Mouse (Mus musculus) spleen, postnatal 4 days (tissue): ENCODE measurements around the gene Thada.
"Not testable (repeated sequence)": the region's sequence is repeated elsewhere in the genome, so short reads cannot be mapped to it uniquely, and the experiment has no call there.

ENCODE experiments used
- DNase-seq, 2 experiments: peaks; one replicate each; pipeline ENCODE4 v3.0.0; 2022; ENCODE audit warnings: low spot score in 2 of 2

The Thada gene

DNA sequence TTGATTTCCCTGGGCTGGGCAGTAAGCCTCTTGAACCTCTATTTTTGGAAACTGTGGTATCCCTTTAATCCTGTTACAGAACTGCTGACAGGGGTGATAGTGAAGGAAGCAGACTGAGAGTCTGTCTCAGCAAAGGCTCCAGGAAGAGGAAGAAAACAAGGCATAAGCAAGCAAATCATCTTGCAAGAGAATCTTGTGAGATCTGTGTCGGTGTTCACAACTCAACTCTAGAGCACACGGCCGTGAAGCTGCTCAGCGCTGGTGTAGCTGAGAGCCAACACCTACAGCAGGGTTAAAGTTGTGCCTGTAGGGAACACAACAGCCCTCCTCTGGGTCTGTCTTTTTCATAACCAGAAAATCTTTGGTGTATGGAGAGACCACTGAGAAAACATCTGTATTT is 172.8 kb downstream of the Thada start:
- DNase-seq: no peak

DNA sequence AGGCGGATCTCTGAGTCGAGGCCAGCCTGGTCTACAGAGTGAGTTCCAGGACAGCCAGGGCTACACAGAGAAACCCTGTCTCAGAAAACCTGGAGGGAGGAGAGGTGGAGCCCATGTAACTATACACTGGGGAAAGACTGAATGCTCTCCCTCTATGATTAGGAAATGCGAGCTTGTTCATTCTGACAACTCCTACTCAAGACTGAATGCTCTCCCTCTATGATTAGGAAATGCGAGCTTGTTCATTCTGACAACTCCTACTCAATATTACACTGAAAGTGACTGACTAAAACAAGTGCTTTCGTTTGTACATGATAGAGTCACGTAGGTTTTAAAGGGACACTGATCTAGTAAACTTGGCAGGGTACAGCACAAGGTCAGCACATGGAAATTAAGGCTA is 174.8 kb downstream of the Thada start:
- DNase-seq: not testable (repeated sequence)

GRCm38 (mm10) chr17:84287675-84288420 is 178.2 kb downstream of the Thada start:
- no peak for DNase-seq

DNA sequence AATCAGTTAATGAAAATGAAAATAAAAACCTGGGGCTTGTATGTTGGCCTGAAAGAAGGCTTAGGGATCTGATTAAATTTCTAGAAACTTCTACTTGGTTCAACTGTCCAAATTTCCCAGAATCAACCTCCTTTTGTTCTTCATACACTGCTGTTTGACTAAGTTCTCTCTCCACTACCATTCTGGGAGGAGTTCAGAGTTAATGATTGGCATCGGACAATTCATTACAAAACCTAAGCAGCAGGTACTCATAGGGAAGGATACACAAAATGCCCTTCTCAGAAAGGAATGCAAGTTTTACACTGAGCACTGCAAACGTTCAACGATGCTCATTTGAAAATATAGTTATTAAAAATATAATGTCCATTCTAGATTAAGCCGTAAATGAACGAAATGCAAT is 179.5 kb downstream of the Thada start:
- DNase-seq: no peak

DNA sequence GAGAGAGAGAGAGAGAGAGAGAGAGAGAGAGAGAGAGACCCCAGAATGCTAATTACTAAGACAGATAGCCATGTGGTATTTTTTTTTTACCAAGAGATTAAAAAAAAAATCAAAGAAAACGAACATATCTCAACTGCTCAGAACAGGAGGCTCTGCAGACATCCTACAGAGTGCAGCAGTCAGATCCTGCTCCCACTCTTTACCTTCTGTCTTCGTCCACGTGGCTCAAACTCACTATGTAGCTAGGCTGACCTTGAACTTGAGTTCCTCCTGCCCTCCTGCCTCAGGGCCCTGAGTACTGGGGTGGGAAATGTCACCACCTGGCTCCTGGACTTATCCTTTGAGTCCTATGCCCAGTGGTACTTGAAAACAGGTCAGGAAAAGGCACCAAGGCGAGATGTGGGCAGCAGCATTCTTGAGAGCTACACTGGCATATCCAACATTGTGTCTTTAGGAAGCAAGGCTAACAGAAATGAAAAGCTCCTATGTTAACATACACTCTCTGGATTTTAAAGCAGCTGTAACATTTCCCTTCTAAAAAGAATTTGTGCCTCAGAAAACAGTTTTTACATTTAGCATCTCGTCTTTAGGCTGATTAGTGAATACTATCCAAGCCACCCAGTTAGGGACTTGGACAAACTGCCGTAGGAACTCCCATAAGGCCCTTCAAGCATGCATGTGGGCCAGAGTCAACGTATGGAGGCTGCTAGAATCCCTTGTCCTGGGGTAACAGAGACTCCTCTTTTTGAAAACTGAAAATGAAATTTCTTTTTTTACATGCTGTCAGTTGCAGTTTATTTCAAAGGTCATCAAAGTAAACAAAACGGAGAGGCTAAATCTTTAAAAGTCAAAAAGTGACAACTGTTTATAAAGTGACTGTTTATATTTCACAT is 183.4 kb downstream of the Thada start:
- DNase-seq: no peak

- no peak for DNase-seq
Observed at GRCm38 (mm10) chr17:84279001-84279400, 187.0 kb downstream of the Thada start.

DNA sequence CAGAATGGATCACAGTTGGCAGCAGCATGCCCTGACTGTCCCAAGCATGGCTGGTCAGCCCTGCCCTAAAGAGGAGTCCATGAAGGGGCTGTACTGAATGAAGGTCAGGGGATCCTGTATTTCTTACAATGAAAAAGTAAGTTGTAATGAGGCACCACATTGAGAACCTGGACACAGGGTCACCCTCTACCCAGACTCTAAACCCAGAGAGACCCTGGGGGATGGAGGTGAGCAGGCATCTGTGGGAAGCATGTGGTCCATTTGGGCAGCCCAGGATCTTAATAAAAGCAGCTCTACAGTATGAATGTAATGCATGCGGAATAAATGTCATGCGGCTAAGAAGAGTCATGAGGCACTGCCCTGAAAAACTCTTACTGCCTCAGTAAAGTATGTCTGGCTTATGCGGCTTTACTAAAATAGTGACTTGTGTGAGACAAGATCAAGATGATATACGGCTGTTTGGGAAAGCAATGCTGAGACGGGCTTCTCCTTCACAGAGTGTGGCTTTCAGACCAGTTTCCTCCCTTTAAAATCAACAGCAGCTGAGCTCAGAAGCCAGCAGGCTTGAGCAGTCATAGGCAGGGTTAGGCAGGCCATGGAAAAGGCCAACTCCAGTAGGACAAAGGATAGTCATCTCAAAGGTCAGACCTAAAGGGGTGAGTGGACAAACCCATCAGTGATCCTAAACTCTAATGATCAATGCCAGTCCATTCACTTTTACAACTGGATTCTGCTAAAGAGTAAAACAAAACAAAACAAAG is 187.6 kb downstream of the Thada start:
- DNase-seq: peak in 1 of 2 experiments; percentile 51

GRCm38 (mm10) chr17:84274999-84275398 is 191.0 kb downstream of the Thada start:
- DNase-seq: no peak

DNA sequence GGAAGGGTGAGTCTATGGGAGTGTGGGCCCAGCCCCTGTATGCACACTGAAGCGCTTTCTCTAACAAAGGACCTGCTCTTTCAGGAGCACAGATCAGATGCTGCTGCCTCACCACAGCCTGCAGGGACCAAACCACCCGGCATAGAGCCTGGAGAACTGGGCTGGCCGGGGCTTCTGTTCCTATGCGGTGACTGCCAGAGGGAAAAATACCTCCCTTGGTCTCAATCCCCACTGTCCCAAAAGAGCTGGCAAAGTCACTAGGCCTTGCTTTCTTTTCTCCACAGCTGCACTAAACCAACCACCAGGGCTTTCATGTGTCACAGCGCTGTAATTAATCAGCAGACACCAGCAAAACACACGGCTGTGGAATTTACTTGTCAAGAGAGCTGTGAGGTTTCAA is 191.8 kb downstream of the Thada start:
- no peak for DNase-seq

GRCm38 (mm10) chr17:84272557-84273261 is 193.3 kb downstream of the Thada start:
- DNase-seq: no peak

GRCm38 (mm10) chr17:84271566-84272202 is 194.3 kb downstream of the Thada start:
- no peak for DNase-seq

GRCm38 (mm10) chr17:84269722-84270121 is 196.3 kb downstream of the Thada start:
- DNase-seq: no peak

- no peak for DNase-seq
Observed at GRCm38 (mm10) chr17:84268450-84268849, 197.6 kb downstream of the Thada start.

GRCm38 (mm10) chr17:84267456-84268074 is 198.4 kb downstream of the Thada start:
- DNase-seq: no peak

GRCm38 (mm10) chr17:84266161-84266948 is 199.7 kb downstream of the Thada start:
- DNase-seq: no peak

DNA sequence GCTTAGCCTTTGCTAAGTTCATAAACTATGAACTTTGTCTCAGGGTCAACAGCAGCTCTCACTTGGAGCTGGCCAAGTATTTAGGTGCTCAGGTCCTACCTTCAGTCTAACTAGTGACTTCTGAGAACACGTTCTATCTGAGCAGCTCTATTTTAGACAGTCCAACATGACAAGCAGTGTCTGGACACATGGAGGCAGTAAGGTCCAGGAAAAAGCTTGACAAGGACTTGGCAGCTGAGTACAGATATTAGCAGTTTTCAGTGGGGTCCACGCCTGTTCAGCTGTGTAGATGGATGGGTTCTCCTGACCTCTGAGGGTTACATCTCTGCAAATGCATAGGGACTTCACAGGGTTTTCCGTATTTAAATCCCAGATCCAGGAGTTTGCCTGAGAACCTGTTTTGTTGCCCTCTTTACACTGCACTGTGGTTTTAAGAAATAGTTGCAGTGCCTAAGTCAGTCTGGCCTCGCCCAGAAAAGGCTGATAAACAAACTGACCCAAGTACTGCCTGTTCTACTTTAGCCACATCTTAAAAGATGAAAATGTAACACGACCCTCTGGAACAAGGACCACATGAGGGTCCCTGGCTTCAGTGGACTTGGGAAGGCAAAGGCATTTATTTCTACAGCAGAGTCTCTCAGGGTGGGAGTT is 200.4 kb downstream of the Thada start:
- no peak for DNase-seq

GRCm38 (mm10) chr17:84264305-84264704 is 201.7 kb downstream of the Thada start:
- no peak for DNase-seq

DNA sequence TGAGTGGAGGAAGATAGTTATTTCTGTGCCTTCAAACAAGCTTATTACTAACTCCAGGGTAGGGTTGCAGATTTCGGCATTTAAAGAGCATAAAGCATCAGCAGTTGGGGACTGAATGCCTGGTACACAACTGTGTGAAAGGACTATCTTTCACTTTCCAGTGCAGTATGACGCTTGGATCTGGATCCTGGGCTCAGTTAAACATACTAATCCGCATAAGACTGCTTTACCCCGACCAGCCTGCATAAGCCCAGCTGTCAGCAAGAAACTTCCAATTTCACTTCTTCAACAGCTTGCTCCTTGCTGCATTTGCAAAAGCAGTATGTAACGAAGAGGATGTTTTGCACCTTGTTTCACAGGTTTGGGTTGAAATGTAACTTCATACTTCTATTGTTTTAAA is 202.4 kb downstream of the Thada start:
- no peak for DNase-seq

DNA sequence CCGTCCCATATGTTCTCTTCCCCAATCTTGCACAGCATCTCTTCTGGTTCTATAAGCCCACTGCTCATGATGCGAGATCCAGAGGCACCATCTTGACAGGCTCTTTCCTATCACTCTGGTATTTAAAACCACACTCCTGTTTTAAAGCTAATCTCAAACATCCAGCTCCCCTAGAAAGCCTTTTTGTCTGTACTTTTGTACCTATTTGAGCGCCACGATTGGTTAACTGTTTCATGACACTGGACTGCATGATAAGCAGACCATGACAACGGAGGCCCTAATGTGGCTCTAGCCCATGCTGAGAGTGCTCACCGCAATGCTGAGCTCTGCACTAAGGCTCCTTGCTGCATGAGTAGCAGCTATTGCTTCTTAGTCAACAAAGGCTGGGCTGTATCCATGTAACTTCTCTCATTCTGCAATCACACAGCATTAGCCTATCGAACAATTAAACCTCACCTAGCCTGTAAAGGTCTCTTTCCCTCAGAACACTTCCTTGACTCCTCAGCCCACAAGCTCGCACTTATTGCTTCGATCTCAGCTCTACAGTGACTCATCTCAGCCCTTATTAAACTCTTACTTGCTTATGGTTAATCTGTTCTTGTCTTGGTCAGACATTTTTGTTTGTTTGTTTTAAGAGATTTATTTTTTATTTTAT is 203.6 kb downstream of the Thada start:
- peak in 1 of 2 experiments; percentile 35 for DNase-seq
